Mouse (Mus musculus) E14TG2a.4 (cell line): ENCODE data around the gene Acer3.

Source experiments
- H3K27me3 ChIP-seq: 2 replicates; pipeline ENCODE4 v1.6.1; 2014; ENCODE audit warnings: low read length, control low read depth; ENCODE audit not compliant: insufficient read depth
- H3K36me3 ChIP-seq: 2 replicates; pipeline ENCODE4 v1.6.1; 2014; ENCODE audit warnings: low read length, control low read depth; ENCODE audit not compliant: insufficient read depth
- H3K4me1 ChIP-seq: replicated peaks from 2 replicates; pipeline ENCODE4 v1.6.1; 2014; ENCODE audit warnings: low read depth, low read length, control low read depth
- H3K4me3 ChIP-seq: replicated peaks from 2 replicates; pipeline ENCODE4 v1.5.1; 2014; ENCODE audit warnings: mild to moderate bottlenecking, low read length
- H3K9me3 ChIP-seq: 2 replicates; pipeline ENCODE4 v1.6.1; 2014; ENCODE audit warnings: low read length, control low read depth
- CTCF ChIP-seq: conservative IDR thresholded peaks from 2 replicates; pipeline ENCODE4 v1.5.1; 2014; ENCODE audit warnings: low read length
- NANOG ChIP-seq: IDR thresholded peaks from 2 replicates; pipeline ENCODE4 v1.6.1; 2014; ENCODE audit warnings: borderline replicate concordance, low read length, mixed read lengths
- POU5F1 ChIP-seq: IDR thresholded peaks from 2 replicates; pipeline ENCODE4 v1.6.1; 2014; ENCODE audit warnings: low read length, borderline replicate concordance

The Acer3 gene

DNA sequence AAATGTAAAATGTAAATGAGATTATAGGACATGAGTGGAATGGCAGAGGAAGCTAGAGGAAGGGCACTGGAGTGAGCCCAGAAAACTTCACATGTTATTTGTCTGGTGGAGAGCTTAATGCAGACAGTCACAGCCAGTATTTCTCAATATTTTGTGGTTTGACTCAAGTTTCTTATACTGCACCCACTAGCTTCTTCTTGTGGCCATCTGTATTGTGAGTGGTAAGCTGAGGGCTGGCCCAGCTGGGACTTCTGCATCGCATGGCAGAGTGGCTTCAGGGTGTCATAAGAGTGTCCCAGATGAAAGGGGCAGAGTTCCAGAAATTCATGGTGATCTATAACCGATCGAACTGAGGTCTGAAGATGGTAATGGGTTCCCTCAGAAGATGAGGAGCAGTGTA lies 120.6 kb downstream of the Acer3 start:
- TF ChIP-seq POU5F1 (no peak), CTCF (no peak), NANOG (no peak)
- Histone ChIP-seq H3K27me3 (peaks cover 21% of the 10 kb centered on the region), H3K36me3 (no peaks in the 10 kb centered on the region), H3K4me1 (no peaks in the 10 kb centered on the region), H3K4me3 (no peak overlapping the region), H3K9me3 (no peaks in the 10 kb centered on the region)

DNA sequence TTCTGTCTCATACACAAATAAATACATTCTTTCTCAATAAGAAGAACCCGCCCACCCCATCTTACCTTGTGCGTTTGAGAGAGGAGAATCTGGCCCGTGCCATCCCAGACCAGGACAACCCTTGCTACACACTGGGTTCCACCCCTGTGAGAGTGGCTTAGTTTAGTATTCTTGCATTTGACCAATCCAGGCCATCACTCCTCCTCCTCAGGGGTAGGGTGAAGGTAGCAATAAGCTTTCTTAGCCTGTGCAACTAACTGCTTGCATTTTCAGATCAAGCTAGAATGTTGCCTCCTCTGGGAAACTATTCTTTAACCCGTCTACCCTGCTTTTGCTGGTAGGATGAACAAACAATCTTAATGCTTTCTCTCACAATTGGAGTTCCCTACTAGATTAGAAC lies 121.6 kb downstream of the Acer3 start, which contains the start of gene B3gnt6:
TSS of gene B3gnt6 (minus strand) at position 101 of the 400 bp plus-strand sequence.
- H3K9me3 ChIP-seq = no peaks in the 10 kb centered on the region
- peaks cover 31% of the 10 kb centered on the region for H3K27me3 ChIP-seq
- peaks cover 7% of the 10 kb centered on the region for H3K4me1 ChIP-seq
- H3K36me3 ChIP-seq = no peaks in the 10 kb centered on the region
- TF ChIP-seq CTCF = no peak
- TF ChIP-seq POU5F1 = no peak
- no peak for TF ChIP-seq NANOG
- H3K4me3 ChIP-seq = no peak within 1 kb of the TSS

DNA sequence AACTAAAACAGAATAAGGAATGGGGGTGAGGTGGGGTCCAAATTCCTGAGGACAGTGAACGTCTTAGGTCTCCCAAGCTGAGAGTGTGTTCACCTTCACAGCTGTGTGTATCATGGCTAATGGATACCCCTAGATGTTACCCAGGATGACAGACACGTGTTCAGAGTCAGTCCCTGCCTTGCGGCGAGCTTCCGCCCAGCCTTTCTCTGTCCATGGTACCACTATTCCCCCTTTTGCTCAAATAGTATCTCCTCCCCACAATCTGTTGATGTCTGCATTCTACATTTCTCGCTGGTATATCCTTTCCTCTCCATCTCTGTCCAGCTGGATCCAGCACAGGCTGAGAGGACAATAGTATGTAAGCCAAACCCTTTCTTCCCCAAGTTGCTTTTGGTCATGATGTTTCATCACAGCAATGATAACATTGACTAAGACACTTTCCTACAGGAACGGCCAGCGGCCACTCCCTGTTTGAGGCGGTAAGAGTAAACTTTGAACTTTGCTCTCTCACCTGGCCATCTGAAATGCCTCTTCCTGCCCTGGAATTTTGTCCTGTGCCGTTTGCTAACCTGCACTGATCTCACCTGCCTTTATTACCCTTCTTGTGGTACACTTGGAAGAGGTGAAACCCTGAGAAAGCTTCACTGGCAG lies 125.7 kb downstream of the Acer3 start:
- Histone ChIP-seq H3K36me3 (no peaks in the 10 kb centered on the region), H3K4me1 (peaks cover 22% of the 10 kb centered on the region), H3K9me3 (no peaks in the 10 kb centered on the region), H3K4me3 (no peak overlapping the region), H3K27me3 (peaks cover 62% of the 10 kb centered on the region)
- TF ChIP-seq NANOG (no peak), POU5F1 (no peak), CTCF (no peak)

DNA sequence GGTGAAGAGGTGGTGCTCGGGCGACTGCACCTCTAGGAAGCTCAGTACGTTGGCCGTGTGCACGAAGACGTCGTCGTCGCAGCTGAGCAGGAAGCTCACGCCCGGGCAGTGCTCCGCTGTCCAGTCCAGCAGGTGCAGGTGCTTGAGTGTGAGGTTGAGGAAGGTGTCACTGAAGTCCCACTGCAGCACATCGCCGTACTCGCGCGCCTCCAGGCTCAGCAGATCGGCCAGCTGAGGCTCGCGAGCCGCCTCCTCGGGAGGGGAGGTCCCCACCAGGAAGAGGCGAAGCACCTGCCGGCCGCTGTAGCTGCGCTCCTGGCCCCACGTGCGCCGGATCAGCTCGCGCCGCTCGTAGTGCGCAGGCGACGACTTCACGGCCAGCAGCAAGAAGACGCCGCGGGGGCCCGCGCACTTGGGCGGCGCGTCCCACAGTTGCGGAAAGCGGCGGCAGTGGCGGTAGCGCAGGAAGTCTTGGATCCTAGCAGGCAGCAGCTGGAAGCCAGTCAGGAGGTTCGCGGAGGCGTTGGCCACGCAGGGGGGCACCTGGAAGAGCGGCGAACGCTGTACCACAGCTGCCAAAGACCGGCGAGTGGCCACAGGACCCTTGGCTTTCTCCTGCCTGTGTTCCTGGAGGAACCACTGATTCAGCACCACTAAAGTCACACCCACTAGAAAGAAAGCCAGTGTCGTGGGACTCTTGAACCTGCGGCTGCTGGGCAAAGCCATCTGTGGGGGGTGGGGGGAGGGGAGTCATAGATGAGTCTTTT lies 126.8 kb downstream of the Acer3 start:
- Histone ChIP-seq H3K9me3 (no peaks in the 10 kb centered on the region), H3K4me1 (peaks cover 33% of the 10 kb centered on the region), H3K36me3 (no peaks in the 10 kb centered on the region), H3K27me3 (peaks cover 62% of the 10 kb centered on the region), H3K4me3 (peak overlapping the region; percentile 73)
- TF ChIP-seq CTCF (no peak), POU5F1 (no peak), NANOG (no peak)

DNA sequence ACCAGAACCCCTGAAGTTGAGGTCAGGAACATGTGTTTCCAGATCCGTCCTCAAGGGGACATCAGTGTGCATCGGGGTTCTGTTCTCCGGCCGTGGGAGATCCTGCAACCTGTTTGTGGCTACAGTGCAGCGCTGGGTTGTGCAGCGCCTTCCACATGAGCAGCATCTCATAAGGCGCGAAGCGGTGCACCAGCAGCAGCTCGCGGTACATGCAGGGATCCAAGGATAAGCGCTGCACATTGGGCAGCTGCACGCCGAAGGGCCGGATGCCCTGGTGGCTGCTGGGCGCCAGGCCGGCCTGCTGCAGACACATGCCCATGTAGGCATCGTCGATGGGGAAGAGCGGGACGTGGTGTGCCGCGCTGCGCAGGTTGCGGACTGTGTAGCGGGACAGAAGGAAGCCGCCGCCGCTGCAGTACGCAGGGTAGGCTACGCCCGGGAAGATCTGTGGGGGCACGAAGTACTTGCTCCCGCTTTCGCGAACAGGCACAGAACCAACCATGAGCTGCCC lies 127.4 kb downstream of the Acer3 start:
- Histone ChIP-seq H3K27me3 (peaks cover 58% of the 10 kb centered on the region), H3K4me3 (peak overlapping the region; percentile 73), H3K4me1 (peaks cover 39% of the 10 kb centered on the region), H3K9me3 (no peaks in the 10 kb centered on the region), H3K36me3 (no peaks in the 10 kb centered on the region)
- TF ChIP-seq CTCF (peak; percentile 46), POU5F1 (no peak)

DNA sequence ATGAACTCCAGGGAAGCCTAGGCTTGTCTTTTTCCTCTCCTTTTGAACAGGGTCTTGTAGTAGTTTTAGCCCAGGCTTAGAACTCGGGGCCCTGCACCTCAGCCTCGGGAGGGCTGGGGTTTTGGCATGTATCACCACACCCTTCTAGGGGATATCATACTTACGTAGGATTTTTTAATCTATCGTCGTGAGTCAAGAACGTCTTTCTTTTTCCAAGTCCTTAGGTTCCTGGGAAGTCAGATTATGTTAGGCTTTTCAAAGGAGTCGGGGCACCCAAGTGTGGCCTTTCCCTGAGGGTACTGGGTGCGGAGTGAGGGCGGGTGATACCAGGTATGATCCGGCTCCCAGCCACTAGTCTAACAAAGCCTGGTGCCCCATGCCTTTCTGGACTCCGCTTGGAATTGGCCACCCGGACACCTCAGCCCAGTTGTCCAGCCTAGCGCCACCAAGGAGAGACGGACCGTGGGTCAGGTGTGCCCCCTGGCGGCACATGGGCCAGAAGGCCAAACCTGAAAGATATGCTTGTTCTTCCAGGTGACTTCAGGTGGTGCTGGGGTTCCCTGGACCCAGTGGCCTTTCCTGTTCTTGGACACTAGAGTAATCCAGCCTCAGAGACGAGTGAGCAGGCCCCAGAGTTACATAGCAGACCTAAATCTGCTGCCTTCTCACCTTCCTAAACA lies 129.3 kb downstream of the Acer3 start:
- Histone ChIP-seq H3K36me3 (no peaks in the 10 kb centered on the region), H3K4me3 (no peak overlapping the region), H3K9me3 (no peaks in the 10 kb centered on the region), H3K27me3 (peaks cover 53% of the 10 kb centered on the region), H3K4me1 (peaks cover 55% of the 10 kb centered on the region)
- TF ChIP-seq CTCF (peak; percentile 24), NANOG (no peak), POU5F1 (no peak)

DNA sequence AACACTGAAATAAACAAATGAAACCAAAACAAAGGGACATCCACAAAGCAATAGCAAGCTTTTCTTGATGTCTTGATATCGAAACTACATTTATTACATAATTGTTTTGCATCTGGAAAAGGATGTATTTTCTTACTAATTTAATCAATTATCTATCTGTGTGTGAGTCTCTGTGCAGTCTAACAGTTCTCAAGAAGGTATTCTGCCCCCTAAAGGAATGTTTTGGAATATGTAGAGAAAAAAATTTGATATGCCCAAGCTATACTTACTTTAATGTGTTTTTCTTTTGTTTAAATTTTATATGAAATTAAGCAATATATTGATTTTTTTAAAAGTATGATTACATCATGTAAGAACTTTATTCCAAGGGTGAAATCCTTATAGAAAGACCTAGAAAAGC lies 130.4 kb downstream of the Acer3 start:
- Histone ChIP-seq H3K36me3 (no peaks in the 10 kb centered on the region), H3K9me3 (no peaks in the 10 kb centered on the region), H3K27me3 (peaks cover 43% of the 10 kb centered on the region), H3K4me3 (no peak overlapping the region), H3K4me1 (peaks cover 63% of the 10 kb centered on the region)
- TF ChIP-seq CTCF (peak; percentile 37), NANOG (no peak), POU5F1 (no peak)

DNA sequence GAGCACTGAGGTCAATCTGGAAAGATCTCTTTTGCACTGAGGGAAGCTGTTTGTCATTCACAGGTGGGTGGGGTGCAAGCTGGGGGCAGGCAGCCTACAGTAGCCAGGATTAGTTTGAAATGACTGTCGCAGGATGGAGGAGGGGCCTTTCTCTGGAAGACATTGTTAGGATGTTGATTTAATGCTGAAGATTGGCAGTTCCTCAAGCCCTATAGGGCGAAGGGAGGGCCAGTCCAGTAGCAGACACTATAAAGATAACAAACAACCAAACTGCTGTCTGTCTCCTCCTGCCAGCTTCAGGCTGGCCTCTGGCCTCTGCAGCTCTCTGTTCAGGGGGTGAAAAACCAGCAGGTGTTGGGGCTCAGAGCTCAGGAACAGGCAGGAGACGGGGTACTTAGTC lies 131.3 kb downstream of the Acer3 start:
- H3K36me3 ChIP-seq = no peaks in the 10 kb centered on the region
- peak overlapping the region; percentile 21; the same call in 1 of the 2 replicates for H3K4me3 ChIP-seq
- peaks cover 59% of the 10 kb centered on the region for H3K4me1 ChIP-seq
- no peak for TF ChIP-seq POU5F1
- TF ChIP-seq CTCF = no peak
- TF ChIP-seq NANOG = no peak
- H3K9me3 ChIP-seq = no peaks in the 10 kb centered on the region
- H3K27me3 ChIP-seq = peaks cover 34% of the 10 kb centered on the region
